Mouse (Mus musculus) kidney, embryonic 15.5 days (tissue): Measurements from ENCODE around the gene Clcc1. TPM values are rescaled to one million over a fixed set of nuclear protein-coding genes. Genes with fewer than 3 reads are reported as not detected.

Source experiments
- ATAC-seq: fragments of 200-750 bp; cut with Nextera tagmentation; replicated peaks from 2 replicates; pipeline ENCODE4 v1.8.0; 2017; ENCODE audit warnings: moderate TSS enrichment; ENCODE audit not compliant: low FRiP score
- H3K27ac ChIP-seq: fragments of 300-500 bp; sonication (generic); 2 replicates; pipeline ENCODE4 v1.5.1; 2015; ENCODE audit warnings: mild to moderate bottlenecking, inconsistent platforms
- H3K27me3 ChIP-seq: fragments of 300-500 bp; sonication (generic); 2 replicates; pipeline ENCODE4 v1.6.1; 2015; ENCODE audit warnings: inconsistent platforms
- H3K36me3 ChIP-seq: fragments of 300-500 bp; sonication (generic); 2 replicates; pipeline ENCODE4 v1.6.1; 2015; ENCODE audit warnings: inconsistent platforms
- H3K4me1 ChIP-seq: fragments of 300-500 bp; sonication (generic); 2 replicates; pipeline ENCODE4 v1.6.1; 2015; ENCODE audit warnings: inconsistent platforms
- H3K4me2 ChIP-seq: fragments of 300-500 bp; sonication (generic); 2 replicates; pipeline ENCODE4 v1.6.1; 2015; ENCODE audit warnings: moderate library complexity, mild to moderate bottlenecking, inconsistent platforms
- H3K4me3 ChIP-seq: fragments of 300-500 bp; sonication (generic); replicated peaks from 2 replicates; pipeline ENCODE4 v1.5.1; 2015; ENCODE audit warnings: mild to moderate bottlenecking, inconsistent platforms
- H3K9ac ChIP-seq: fragments of 300-500 bp; sonication (generic); 2 replicates; pipeline ENCODE4 v1.6.1; 2015; ENCODE audit warnings: mild to moderate bottlenecking, inconsistent platforms
- H3K9me3 ChIP-seq: fragments of 300-500 bp; sonication (generic); replicated peaks from 2 replicates; pipeline ENCODE4 v1.6.1; 2016; ENCODE audit warnings: inconsistent platforms
- WGBS: fragments of 180-500 bp; shearing (Covaris S2); methylation state at CpG from one replicate; pipeline ENCODE4 v1.1.7; 2015; ENCODE audit warnings: mixed read lengths; 5-methylcytosine and 5-hydroxymethylcytosine counted together
- polyA plus RNA-seq: library from polyadenylated mRNA; unstranded; fragments of >200 nt; fragmentation: Nextera tagmentation; extraction: Ambion mirVana; gene quantifications from 2 replicates; pipeline ENCODE4 v1.2.1, GENCODE M21; 2015

Gene Clcc1
- polyA plus RNA-seq, 1 experiment from 2014 or later, result 69.4 TPM

DNA sequence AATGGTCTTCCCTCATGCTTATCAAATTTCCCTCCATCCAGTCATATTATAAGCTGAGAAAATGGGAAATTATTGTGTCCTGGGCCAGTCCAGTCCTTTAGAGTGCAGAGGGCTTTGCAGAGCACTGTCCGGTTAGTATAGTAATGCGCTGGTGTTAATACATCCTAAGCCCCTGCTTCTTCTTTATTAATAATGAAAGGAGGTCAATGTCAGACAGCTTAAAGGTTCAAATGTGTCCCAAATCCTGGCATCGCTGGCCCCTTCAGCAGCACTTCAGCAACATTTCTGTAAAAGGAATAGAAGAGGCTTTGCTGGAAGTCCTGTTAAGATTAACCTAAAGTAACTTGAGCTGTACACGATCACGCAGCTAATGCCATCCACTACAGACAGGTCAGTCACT, 57.6 kb downstream of the Clcc1 start:
- Histone ChIP-seq H3K4me1 (peaks cover 12% of the 10 kb centered on the region), H3K27me3 (no peaks in the 10 kb centered on the region), H3K36me3 (peaks cover 10% of the 10 kb centered on the region; the same call in 1 of the 2 replicates), H3K27ac (no peak overlapping the region), H3K4me2 (no peak overlapping the region), H3K4me3 (no peak overlapping the region), H3K9ac (no peak overlapping the region), H3K9me3 (no peaks in the 10 kb centered on the region)
- WGBS, result 91% methylated on average over 5 of the region's 5 CpGs
- no peak for ATAC-seq

DNA sequence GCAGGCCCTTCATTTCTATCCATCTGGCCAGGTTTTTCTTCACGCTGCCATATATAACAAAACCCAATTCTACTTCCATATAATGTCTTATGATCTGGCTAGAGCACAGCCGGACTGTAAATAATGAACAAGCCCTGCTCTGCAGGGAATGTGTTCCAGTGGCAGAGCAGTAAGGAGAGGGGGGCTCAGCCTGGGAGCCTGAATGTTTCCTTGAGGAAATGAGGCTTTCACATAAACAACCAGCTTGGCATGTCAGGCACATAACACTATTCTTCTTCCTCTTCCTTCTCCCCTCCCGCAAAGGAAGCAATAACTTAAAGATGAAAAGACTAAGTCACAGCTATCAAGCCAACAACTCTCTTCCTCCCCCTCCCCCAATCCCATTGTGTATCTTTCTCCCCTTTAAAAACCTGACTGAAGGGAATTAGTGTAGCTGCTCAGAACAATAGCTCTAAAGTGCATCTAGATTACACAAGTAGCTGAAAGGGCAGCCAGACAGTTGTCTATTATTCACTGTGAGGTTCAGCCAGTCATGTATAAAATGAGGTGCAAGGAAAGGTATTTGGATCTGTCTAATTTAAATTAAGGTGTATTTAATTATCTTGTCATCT, 59.5 kb downstream of the Clcc1 start:
- Histone ChIP-seq H3K4me2 (peak overlapping the region; percentile 31; the same call in 1 of the 2 replicates), H3K27ac (peak overlapping the region; percentile 28), H3K4me3 (no peak overlapping the region), H3K36me3 (peaks cover 3% of the 10 kb centered on the region; the same call in 1 of the 2 replicates), H3K4me1 (peaks cover 12% of the 10 kb centered on the region), H3K9me3 (no peaks in the 10 kb centered on the region), H3K9ac (no peak overlapping the region), H3K27me3 (no peaks in the 10 kb centered on the region)
- WGBS, result 29% methylated on average over 3 of the region's 3 CpGs
- no peak; the same call in 1 of the 2 replicates for ATAC-seq

DNA sequence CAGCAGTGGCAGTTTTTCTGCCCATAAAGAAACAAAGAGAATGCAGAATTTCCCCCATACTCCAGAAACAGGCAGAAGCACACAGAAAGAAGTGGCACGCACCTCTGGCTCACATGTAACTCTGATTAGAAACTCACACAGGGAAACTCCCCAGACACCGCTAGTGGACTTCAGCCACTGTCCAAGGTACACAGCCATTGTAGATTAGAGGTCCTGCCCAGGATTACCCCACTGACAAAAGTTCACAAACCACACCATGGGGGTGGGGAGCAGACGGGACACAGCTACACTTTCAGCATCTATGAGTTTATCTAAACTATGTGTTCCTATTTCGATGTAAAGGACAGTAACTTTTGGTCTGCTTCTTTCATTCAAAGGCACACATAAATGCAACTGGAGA, 61.1 kb downstream of the Clcc1 start:
- no peak for ATAC-seq
- no peak overlapping the region for H3K4me3 ChIP-seq
- H3K27me3 ChIP-seq, result no peaks in the 10 kb centered on the region
- no peaks in the 10 kb centered on the region for H3K9me3 ChIP-seq
- H3K4me1 ChIP-seq, result peaks cover 14% of the 10 kb centered on the region
- no peak overlapping the region for H3K9ac ChIP-seq
- H3K36me3 ChIP-seq, result 0 out of 2 replicates have a peak, but pooled peaks cover 3% of the 10 kb centered on the region
- no peak overlapping the region for H3K4me2 ChIP-seq
- 94% methylated on average over 4 of the region's 4 CpGs for WGBS
- no peak overlapping the region for H3K27ac ChIP-seq

DNA sequence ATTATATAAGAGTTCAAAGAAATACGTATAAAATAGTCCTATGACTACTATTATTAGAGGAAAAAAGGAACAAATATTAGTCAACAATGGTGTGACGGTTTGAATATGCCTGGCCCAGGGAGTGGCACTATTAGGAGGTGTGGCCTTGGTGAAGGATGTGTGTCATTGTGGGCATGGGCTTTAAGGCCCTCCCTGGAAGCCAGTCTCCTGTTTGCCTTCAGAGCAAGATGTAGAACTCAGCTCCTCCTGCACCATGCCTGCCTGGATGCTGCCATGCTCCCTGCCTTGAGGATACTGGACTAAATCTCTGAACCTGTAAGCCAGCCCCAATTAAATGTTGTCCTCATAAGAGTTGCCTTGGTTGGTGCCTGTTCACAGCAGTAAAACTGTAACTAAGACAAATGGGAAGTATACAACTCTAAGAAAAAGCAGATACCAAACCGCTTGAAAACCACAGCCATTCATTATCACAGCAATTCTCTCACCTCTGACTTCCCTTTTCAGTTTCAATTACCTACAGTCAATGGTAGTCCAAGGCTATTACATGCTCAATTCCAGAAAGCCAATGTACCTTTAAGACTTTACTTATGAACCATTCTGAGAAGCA, 64.3 kb downstream of the Clcc1 start:
- Histone ChIP-seq H3K9ac (no peak overlapping the region), H3K4me2 (no peak overlapping the region), H3K4me3 (no peak overlapping the region), H3K9me3 (no peaks in the 10 kb centered on the region), H3K36me3 (no peaks in the 10 kb centered on the region), H3K27ac (no peak overlapping the region), H3K27me3 (no peaks in the 10 kb centered on the region), H3K4me1 (peaks cover 23% of the 10 kb centered on the region)
- no peak for ATAC-seq
- 88% methylated on average over 3 of the region's 3 CpGs for WGBS

- WGBS, result 82% methylated on average over 2 of the region's 2 CpGs
- H3K36me3 ChIP-seq, result no peaks in the 10 kb centered on the region
- H3K4me2 ChIP-seq, result no peak overlapping the region
- ATAC-seq, result no peak
- no peak overlapping the region for H3K9ac ChIP-seq
- H3K27ac ChIP-seq, result no peak overlapping the region
- H3K4me1 ChIP-seq, result peaks cover 18% of the 10 kb centered on the region
- H3K9me3 ChIP-seq, result no peaks in the 10 kb centered on the region
- H3K4me3 ChIP-seq, result no peak overlapping the region
- H3K27me3 ChIP-seq, result no peaks in the 10 kb centered on the region
These were observed 65.6 kb downstream of the Clcc1 start for GRCm38 (mm10) chr3:108719357-108719756.

DNA sequence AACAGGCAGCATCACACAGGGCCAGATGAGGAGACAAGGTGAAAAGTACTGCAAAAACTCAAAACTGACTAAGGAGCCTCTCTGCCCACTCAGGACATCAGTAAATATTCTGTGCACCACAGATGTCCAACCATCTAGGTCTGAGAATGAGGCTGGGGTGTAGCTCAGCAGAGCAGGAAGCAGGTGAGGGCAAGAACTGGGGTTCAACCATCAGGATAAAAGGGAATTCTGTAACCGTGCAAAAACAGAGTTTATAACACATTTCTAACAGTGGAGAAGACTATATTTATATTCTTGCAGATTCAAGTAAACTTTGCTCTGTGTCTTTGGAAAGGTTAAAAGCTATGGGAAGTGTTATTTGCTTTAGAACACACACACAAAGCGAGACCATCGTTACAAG, 66.0 kb downstream of the Clcc1 start:
- 87% methylated on average over 3 of the region's 3 CpGs for WGBS
- Histone ChIP-seq H3K4me2 (no peak overlapping the region), H3K27ac (no peak overlapping the region), H3K9me3 (no peaks in the 10 kb centered on the region), H3K9ac (no peak overlapping the region), H3K27me3 (no peaks in the 10 kb centered on the region), H3K36me3 (no peaks in the 10 kb centered on the region), H3K4me1 (peaks cover 18% of the 10 kb centered on the region), H3K4me3 (no peak overlapping the region)
- ATAC-seq, result no peak

- 0 out of 2 replicates have a peak, but pooled peaks cover 2% of the 10 kb centered on the region for H3K27me3 ChIP-seq
- no peaks in the 10 kb centered on the region for H3K9me3 ChIP-seq
- H3K27ac ChIP-seq, result peak overlapping the region; percentile 91
- peak overlapping the region; percentile 82 for H3K4me3 ChIP-seq
- H3K9ac ChIP-seq, result peak overlapping the region; percentile 87
- peaks cover 18% of the 10 kb centered on the region for H3K4me1 ChIP-seq
- H3K36me3 ChIP-seq, result no peaks in the 10 kb centered on the region
- ATAC-seq, result no peak
- WGBS, result under 1% methylated on average over 44 of the region's 44 CpGs
- H3K4me2 ChIP-seq, result peak overlapping the region; percentile 57
These were observed 67.6 kb downstream of the Clcc1 start for GRCm38 (mm10) chr3:108721076-108721991.

GRCm38 (mm10) chr3:108722036-108722872, 68.5 kb downstream of the Clcc1 start, which contains the start of gene Gpsm2:
Gene Gpsm2, minus strand, starts transcription at chr3:108722309.
- H3K4me3 ChIP-seq, result peak within 1 kb of the TSS; percentile 82
- peak within 1 kb of the TSS; percentile 57 for H3K4me2 ChIP-seq
- no peaks in the 10 kb centered on the region for H3K9me3 ChIP-seq
- WGBS, result 2% methylated on average over 53 of the region's 53 CpGs
- H3K36me3 ChIP-seq, result no peaks in the 10 kb centered on the region
- peak; percentile 99 for ATAC-seq
- H3K9ac ChIP-seq, result peak within 1 kb of the TSS; percentile 87
- peaks cover 18% of the 10 kb centered on the region for H3K4me1 ChIP-seq
- 0 out of 2 replicates have a peak, but pooled peaks cover 2% of the 10 kb centered on the region for H3K27me3 ChIP-seq
- H3K27ac ChIP-seq, result peak within 1 kb of the TSS; percentile 91

- Histone ChIP-seq H3K4me3 (no peak overlapping the region), H3K36me3 (no peaks in the 10 kb centered on the region), H3K9ac (no peak overlapping the region), H3K9me3 (no peaks in the 10 kb centered on the region), H3K27ac (no peak overlapping the region), H3K4me1 (peaks cover 6% of the 10 kb centered on the region; the same call in 1 of the 2 replicates), H3K4me2 (no peak overlapping the region), H3K27me3 (0 out of 2 replicates have a peak, but pooled peaks cover 2% of the 10 kb centered on the region)
- WGBS, result 91% methylated on average over 7 of the region's 7 CpGs
- ATAC-seq, result no peak
These were observed 72.7 kb downstream of the Clcc1 start for GRCm38 (mm10) chr3:108726413-108726812.

DNA sequence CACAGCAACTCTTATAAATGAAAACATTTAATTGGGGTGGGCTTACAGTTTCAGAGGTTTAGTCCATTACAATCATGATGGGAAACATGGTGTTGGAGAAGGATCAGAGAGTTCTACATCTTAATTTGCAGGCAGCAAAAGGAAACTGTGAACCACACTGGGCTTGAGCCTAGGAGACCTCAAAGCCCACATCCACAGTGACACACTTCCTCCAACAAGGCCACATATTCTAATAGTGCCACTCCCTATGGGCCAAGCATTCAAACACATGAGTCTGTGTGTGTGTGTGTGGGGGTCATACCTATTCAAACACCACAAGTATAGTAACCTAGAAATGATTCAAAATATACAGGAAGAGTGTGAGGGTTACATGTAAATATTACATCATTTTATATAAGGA, 73.6 kb downstream of the Clcc1 start:
- Histone ChIP-seq H3K9me3 (no peaks in the 10 kb centered on the region), H3K9ac (no peak overlapping the region)

GRCm38 (mm10) chr3:108727776-108728175, 74.1 kb downstream of the Clcc1 start:
- H3K9me3 ChIP-seq, result no peaks in the 10 kb centered on the region
- H3K36me3 ChIP-seq, result no peaks in the 10 kb centered on the region
- H3K9ac ChIP-seq, result no peak overlapping the region
- WGBS, result 93% methylated on average over 3 of the region's 3 CpGs
- H3K4me1 ChIP-seq, result peaks cover 3% of the 10 kb centered on the region; the same call in 1 of the 2 replicates
- no peak overlapping the region for H3K4me2 ChIP-seq
- H3K27me3 ChIP-seq, result 0 out of 2 replicates have a peak, but pooled peaks cover 2% of the 10 kb centered on the region
- no peak for ATAC-seq
- no peak overlapping the region for H3K4me3 ChIP-seq
- no peak overlapping the region for H3K27ac ChIP-seq

More for the DNA sequence above, 73.6 kb downstream of the Clcc1 start:
- Histone ChIP-seq H3K27me3 (0 out of 2 replicates have a peak, but pooled peaks cover 2% of the 10 kb centered on the region), H3K4me2 (no peak overlapping the region), H3K36me3 (no peaks in the 10 kb centered on the region), H3K4me1 (peaks cover 6% of the 10 kb centered on the region; the same call in 1 of the 2 replicates), H3K27ac (no peak overlapping the region), H3K4me3 (no peak overlapping the region)
- ATAC-seq, result no peak
